Mouse (Mus musculus) heart, embryonic 16.5 days (tissue): Measurements from ENCODE around the gene Ina. TPM values are rescaled to one million over a fixed set of nuclear protein-coding genes. Genes with fewer than 3 reads are reported as not detected.

Experiments
- ATAC-seq: fragments of 200-750 bp; cut with Nextera tagmentation; replicated peaks from 2 replicates; pipeline ENCODE4 v1.8.0; 2017; ENCODE audit warnings: moderate number of reproducible peaks; ENCODE audit not compliant: insufficient read depth, low FRiP score; ENCODE audit errors: extremely low read depth
- H3K27ac ChIP-seq: fragments of 300-500 bp; sonication (generic); 2 replicates; pipeline ENCODE4 v1.5.1; 2014; ENCODE audit warnings: mild to moderate bottlenecking, low read length, control low read depth, moderate library complexity
- H3K27me3 ChIP-seq: fragments of 300-500 bp; sonication (generic); 2 replicates; pipeline ENCODE4 v1.6.1; 2014; ENCODE audit warnings: low read length, mixed read lengths; ENCODE audit not compliant: control insufficient read depth, insufficient read depth
- H3K36me3 ChIP-seq: fragments of 300-500 bp; sonication (generic); 2 replicates; pipeline ENCODE4 v1.6.1; 2014; ENCODE audit not compliant: control insufficient read depth, insufficient read depth
- H3K4me1 ChIP-seq: fragments of 300-500 bp; sonication (generic); 2 replicates; pipeline ENCODE4 v1.6.1; 2014; ENCODE audit warnings: low read length, mixed read lengths; ENCODE audit not compliant: control insufficient read depth, insufficient read depth
- H3K4me2 ChIP-seq: fragments of 300-500 bp; sonication (generic); 2 replicates; pipeline ENCODE4 v1.6.1; 2014; ENCODE audit warnings: low read depth, mild to moderate bottlenecking, control low read depth, low read length
- H3K4me3 ChIP-seq: fragments of 300-500 bp; sonication (generic); 2 replicates; pipeline ENCODE4 v1.5.1; 2014; ENCODE audit warnings: mild to moderate bottlenecking, control low read depth, low read length
- H3K9ac ChIP-seq: fragments of 300-500 bp; sonication (generic); 2 replicates; pipeline ENCODE4 v1.6.1; 2014; ENCODE audit warnings: low read length, control low read depth
- H3K9me3 ChIP-seq: fragments of 300-500 bp; sonication (generic); replicated peaks from 2 replicates; pipeline ENCODE4 v1.6.1; 2016; ENCODE audit warnings: low read length; ENCODE audit not compliant: control insufficient read depth
- WGBS: fragments of 180-500 bp; shearing (Covaris S2); extraction: QIAGEN DNeasy Blood & Tissue Kit; methylation state at CpG from one replicate; pipeline ENCODE4 v1.1.7; 2014; 5-methylcytosine and 5-hydroxymethylcytosine counted together
- polyA plus RNA-seq: library from polyadenylated mRNA; unstranded; fragments of >200 nt; fragmentation: Nextera tagmentation; extraction: Ambion mirVana; gene quantifications from 2 replicates; pipeline ENCODE4 v1.2.1, GENCODE M21; 2015

Gene Ina
- polyA plus RNA-seq, 1 experiment from 2014 or later, result 0.37 TPM

- H3K9ac ChIP-seq, result no peak overlapping the region
- H3K4me2 ChIP-seq, result no peak overlapping the region
- 78% methylated on average over 4 of the region's 4 CpGs for WGBS
- no peaks in the 10 kb centered on the region for H3K36me3 ChIP-seq
- H3K4me1 ChIP-seq, result peaks cover 11% of the 10 kb centered on the region
- H3K27ac ChIP-seq, result no peak overlapping the region
- no peaks in the 10 kb centered on the region for H3K27me3 ChIP-seq
- no peak for ATAC-seq
- H3K9me3 ChIP-seq, result no peaks in the 10 kb centered on the region
- H3K4me3 ChIP-seq, result no peak overlapping the region
Observed at GRCm38 (mm10) chr19:47052927-47053326, 38.4 kb downstream of the Ina start.

- 81% methylated on average over 4 of the region's 4 CpGs for WGBS
- H3K27ac ChIP-seq, result no peak overlapping the region
- no peak overlapping the region for H3K9ac ChIP-seq
- ATAC-seq, result no peak
- no peaks in the 10 kb centered on the region for H3K36me3 ChIP-seq
- no peaks in the 10 kb centered on the region for H3K9me3 ChIP-seq
- no peak overlapping the region for H3K4me2 ChIP-seq
- peaks cover 11% of the 10 kb centered on the region for H3K4me1 ChIP-seq
- no peaks in the 10 kb centered on the region for H3K27me3 ChIP-seq
- H3K4me3 ChIP-seq, result no peak overlapping the region
Observed at GRCm38 (mm10) chr19:47053471-47053870, 39.0 kb downstream of the Ina start.

- no peaks in the 10 kb centered on the region for H3K36me3 ChIP-seq
- H3K27me3 ChIP-seq, result no peaks in the 10 kb centered on the region
- no peak overlapping the region for H3K27ac ChIP-seq
- WGBS, result 52% methylated on average over 1 of the region's 1 CpGs
- H3K4me3 ChIP-seq, result no peak overlapping the region
- no peak for ATAC-seq
- no peak overlapping the region for H3K9ac ChIP-seq
- H3K4me2 ChIP-seq, result no peak overlapping the region
- no peaks in the 10 kb centered on the region for H3K9me3 ChIP-seq
- H3K4me1 ChIP-seq, result no peaks in the 10 kb centered on the region
Observed at GRCm38 (mm10) chr19:47057684-47058083, 43.2 kb downstream of the Ina start.

- no peak overlapping the region for H3K9ac ChIP-seq
- H3K4me2 ChIP-seq, result no peak overlapping the region
- no peaks in the 10 kb centered on the region for H3K36me3 ChIP-seq
- H3K4me3 ChIP-seq, result no peak overlapping the region
- no peaks in the 10 kb centered on the region for H3K9me3 ChIP-seq
- no peak overlapping the region for H3K27ac ChIP-seq
- WGBS, result 92% methylated on average over 3 of the region's 3 CpGs
- H3K4me1 ChIP-seq, result peaks cover 15% of the 10 kb centered on the region
- no peak for ATAC-seq
- H3K27me3 ChIP-seq, result no peaks in the 10 kb centered on the region
Observed at GRCm38 (mm10) chr19:47065860-47066259, 51.4 kb downstream of the Ina start.

- peak within 1 kb of the TSS; percentile 93 for H3K4me2 ChIP-seq
Observed at GRCm38 (mm10) chr19:47067096-47067882, 52.8 kb downstream of the Ina start, which contains the start of gene Taf5. Gene Taf5, plus strand, starts transcription at chr19:47067746.

GRCm38 (mm10) chr19:47067924-47068611, 53.6 kb downstream of the Ina start:
- H3K36me3 ChIP-seq, result peaks cover 16% of the 10 kb centered on the region
- H3K9ac ChIP-seq, result peak overlapping the region; percentile 89
- peak overlapping the region; percentile 93 for H3K4me2 ChIP-seq
- peak overlapping the region; percentile 88 for H3K4me3 ChIP-seq
- peak; percentile 94 for ATAC-seq
- H3K27me3 ChIP-seq, result no peaks in the 10 kb centered on the region
- H3K27ac ChIP-seq, result peak overlapping the region; percentile 87
- no peaks in the 10 kb centered on the region for H3K9me3 ChIP-seq
- peaks cover 15% of the 10 kb centered on the region for H3K4me1 ChIP-seq
- WGBS, result under 1% methylated on average over 56 of the region's 72 CpGs

More at GRCm38 (mm10) chr19:47067096-47067882, 52.8 kb downstream of the Ina start, which contains the start of gene Taf5:
- H3K9me3 ChIP-seq, result no peaks in the 10 kb centered on the region
- peaks cover 8% of the 10 kb centered on the region for H3K36me3 ChIP-seq
- peak within 1 kb of the TSS; percentile 87 for H3K27ac ChIP-seq
- peak; percentile 73 for ATAC-seq
- H3K9ac ChIP-seq, result peak within 1 kb of the TSS; percentile 89
- H3K4me1 ChIP-seq, result peaks cover 15% of the 10 kb centered on the region
- no peaks in the 10 kb centered on the region for H3K27me3 ChIP-seq
- WGBS, result 11% methylated on average over 49 of the region's 49 CpGs
- H3K4me3 ChIP-seq, result peak within 1 kb of the TSS; percentile 88

Other genes with a start within 250 kb of the Ina start
- 136 and 142 TPM in 2 replicates for gene Nt5c2, start 455 bp downstream of the Ina start, polyA plus RNA-seq
- 8.0 and 8.2 TPM in 2 replicates for gene Pcgf6, start 36.2 kb downstream of the Ina start, polyA plus RNA-seq
- 2.7 and 3.3 TPM in 2 replicates for gene Taf5, start 53.0 kb downstream of the Ina start, polyA plus RNA-seq
- gene Usmg5, start 75.9 kb downstream of the Ina start, polyA plus RNA-seq, result 2,224 and 2,366 TPM in 2 replicates
- gene Pdcd11, start 76.1 kb downstream of the Ina start, polyA plus RNA-seq, result 4.9 and 5.0 TPM in 2 replicates
- gene Calhm2, start 123.6 kb downstream of the Ina start, polyA plus RNA-seq, result 5.2 and 5.6 TPM in 2 replicates
- not detected in 2 replicates for gene Calhm1, start 129.6 kb downstream of the Ina start, polyA plus RNA-seq
- gene Calhm3, start 143.1 kb downstream of the Ina start, polyA plus RNA-seq, result not detected in 2 replicates
- gene Neurl1a, start 164.1 kb downstream of the Ina start, polyA plus RNA-seq, result 1.4 and 1.7 TPM in 2 replicates